Mouse (Mus musculus): ENCODE data around the gene Myl10. TPM values are rescaled to one million over a fixed set of nuclear protein-coding genes. Genes with fewer than 3 reads are reported as not detected.
"Not testable (repeated sequence)": the region's sequence is repeated elsewhere in the genome, so short reads cannot be mapped to it uniquely, and the experiment has no call there.

Myl10 gene
- total RNA-seq (2021), result not detected

DNA sequence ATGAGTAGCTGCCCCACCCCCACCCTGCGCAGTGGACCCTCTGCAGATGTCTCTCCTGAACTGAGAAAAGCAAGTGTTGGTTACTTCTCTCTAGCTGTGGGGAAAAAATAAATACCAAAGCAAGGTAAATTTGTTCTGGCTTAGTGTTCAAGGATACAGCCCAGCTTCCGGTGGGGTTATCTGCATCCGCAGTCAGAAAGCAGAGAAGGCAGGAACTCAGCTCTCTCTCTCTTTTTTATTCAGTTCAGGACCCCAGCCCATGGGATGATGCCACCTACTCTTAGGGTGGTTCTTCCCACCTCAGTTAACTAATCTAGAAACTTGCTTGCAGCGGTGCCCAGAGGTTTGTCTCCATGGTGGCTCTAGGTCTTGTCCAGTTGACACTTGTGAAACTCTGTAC, at the start of gene Myl10:
TSS of gene Myl10 (plus strand) at position 363 of the 400 bp plus-strand sequence.
- intact Hi-C loops (cut with DNase I), result no loop called here
- DNase-seq (ENCODE audit: low spot score in 2 of 2), result no peak

DNA sequence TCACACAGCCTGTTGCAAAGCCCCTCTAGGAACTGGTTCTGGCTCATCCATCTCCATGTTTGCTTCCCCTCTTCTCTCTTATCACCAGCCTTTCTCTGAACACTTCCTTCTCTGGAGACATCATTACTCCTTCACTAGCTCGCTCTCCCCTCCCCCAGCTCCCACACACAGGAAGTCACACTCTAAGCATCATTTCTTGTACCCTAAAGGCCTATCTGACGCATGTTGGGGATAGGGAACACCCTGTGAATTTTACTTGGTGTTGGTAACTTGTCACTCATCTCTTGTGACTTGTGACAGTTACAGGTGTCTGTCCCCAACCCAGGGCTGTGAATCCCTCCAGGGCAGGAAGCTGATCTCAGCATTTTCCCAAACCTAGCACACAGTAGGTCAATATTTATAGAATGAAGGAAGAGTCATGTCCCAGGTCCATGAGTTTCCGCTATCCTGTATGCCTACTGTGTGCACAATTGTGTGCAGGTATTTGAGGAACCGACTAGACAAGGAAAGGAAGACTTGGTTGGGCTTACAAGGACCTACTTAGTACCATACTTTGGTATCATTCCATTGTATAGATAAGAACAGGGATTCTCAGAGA, 46.1 kb upstream of the Myl10 start:
- DNase-seq (ENCODE audit: low spot score in 2 of 2), result no peak
- intact Hi-C loops (cut with DNase I), result no loop called here

- no peak for DNase-seq (ENCODE audit: low spot score in 2 of 2)
- intact Hi-C loops (cut with DNase I), result no loop called here
Observed at GRCm38 (mm10) chr5:136649071-136649470, 43.9 kb upstream of the Myl10 start.

- DNase-seq (ENCODE audit: low spot score in 2 of 2), result no peak
- intact Hi-C loops (cut with DNase I), result no loop called here
Observed at GRCm38 (mm10) chr5:136649655-136650054, 43.3 kb upstream of the Myl10 start.

DNA sequence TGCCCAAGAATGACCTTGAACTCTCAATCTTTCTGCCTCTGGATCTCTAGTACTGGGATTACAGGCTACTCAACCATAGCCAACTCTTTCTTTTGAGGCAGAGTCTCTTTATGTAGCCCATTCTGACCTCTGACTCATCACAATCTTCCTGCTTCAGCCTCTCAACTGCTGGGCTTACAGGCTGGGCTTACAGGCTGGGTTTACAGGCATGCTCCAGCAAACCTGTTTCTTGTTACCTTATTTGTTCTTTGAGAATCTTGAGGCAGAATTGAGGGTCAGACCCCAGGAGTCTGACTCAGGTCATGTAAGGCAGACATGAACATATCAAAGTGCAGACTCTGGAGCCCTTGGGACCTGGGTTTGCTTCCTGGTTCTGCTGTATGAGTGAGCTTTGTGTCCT, 38.5 kb upstream of the Myl10 start:
- no peak for DNase-seq (ENCODE audit: low spot score in 2 of 2)
- intact Hi-C loops (cut with DNase I), result no loop called here

GRCm38 (mm10) chr5:136656830-136657395, 36.0 kb upstream of the Myl10 start:
- DNase-seq (ENCODE audit: low spot score in 2 of 2), result no peak
- intact Hi-C loops (cut with DNase I), result no loop called here

GRCm38 (mm10) chr5:136660721-136661120, 32.2 kb upstream of the Myl10 start:
- intact Hi-C loops (cut with DNase I), result loop anchor here (5.0 kb wide), 1 partner anchor 398 kb away; no protein-coding TSS in a partner anchor
- DNase-seq (ENCODE audit: low spot score in 2 of 2), result not testable (repeated sequence)

DNA sequence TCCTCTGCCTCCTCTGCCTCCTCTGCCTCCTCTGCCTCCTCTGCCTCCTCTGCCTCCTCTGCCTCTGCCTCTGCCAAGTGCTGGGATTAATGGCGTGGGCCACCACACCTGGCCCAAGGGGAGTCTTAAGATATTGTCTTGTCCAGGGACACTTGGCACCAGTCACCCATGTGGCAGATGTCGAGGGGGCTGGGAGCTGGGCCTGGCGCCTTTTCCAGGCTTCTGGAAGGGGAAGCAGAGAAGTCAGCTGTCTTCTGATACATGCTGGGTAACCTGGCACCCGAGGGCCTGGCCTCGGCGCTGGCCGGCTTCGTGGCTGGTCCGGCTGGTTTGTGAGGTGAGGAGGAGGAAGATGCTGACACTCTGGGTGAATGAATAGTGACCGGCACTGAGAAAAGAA, 30.7 kb upstream of the Myl10 start:
- intact Hi-C loops (cut with DNase I), result loop anchor here (5.0 kb wide), 1 partner anchor 400 kb away; no protein-coding TSS in a partner anchor

DNA sequence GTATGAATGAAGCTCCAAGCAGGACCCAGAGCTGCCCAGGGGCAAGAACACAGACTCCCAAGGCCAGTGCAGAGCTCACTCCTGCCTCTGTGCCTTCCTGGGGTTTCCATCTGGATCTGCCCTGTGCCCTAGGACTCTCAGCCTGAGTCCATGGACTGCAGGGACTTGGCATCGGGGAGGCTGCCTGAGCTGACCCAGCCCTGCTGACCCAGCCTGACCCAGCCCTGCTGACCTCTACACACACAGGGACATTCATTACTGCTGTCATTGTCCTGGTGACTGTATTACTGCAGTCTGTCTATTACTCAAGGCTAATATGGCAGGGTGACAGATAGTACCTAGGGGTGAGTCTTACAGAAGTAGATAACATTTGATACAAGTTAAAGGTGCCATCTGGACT, 30.1 kb upstream of the Myl10 start:
- intact Hi-C loops (cut with DNase I), result loop anchor here (5.0 kb wide), 1 partner anchor 401 kb away; no protein-coding TSS in a partner anchor
- no peak for DNase-seq (ENCODE audit: low spot score in 2 of 2)

More for the DNA sequence above, 30.7 kb upstream of the Myl10 start:
- no peak for DNase-seq (ENCODE audit: low spot score in 2 of 2)

- intact Hi-C loops (cut with DNase I), result loop anchor here (2.0 to 5.0 kb wide), 2 partner anchors 92 to 402 kb away; no protein-coding TSS in a partner anchor
- DNase-seq (ENCODE audit: low spot score in 2 of 2), result peak; percentile 45 to 75
Observed at GRCm38 (mm10) chr5:136664497-136664896, 28.4 kb upstream of the Myl10 start.

GRCm38 (mm10) chr5:136676315-136677030, 16.5 kb upstream of the Myl10 start:
- intact Hi-C loops (cut with DNase I), result no loop called here

DNA sequence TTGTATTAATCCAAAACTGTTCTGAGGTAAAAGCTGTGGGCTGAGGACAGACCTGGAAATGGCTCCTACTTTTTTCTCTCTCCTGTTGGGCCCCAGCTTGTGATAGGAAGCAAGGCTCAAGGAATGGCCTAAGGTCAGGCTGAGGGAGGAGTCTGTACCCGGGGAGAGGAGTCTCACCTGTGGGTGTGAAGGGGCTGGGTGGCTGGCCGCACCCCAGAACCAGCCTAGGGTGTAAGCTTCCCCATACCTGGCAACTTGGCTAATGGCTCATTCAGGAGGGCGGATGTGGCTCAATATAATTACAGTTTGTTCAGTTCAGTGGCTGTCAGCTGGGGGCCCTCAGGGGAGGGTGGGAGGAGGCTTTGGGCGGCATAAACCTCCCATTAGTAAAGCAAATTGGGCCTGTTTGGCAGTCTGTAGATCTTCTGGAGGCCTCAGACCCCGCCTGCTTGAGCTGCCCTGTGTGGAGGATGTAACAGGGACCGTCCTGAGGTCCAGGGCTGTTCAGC, 14.1 kb upstream of the Myl10 start:
- intact Hi-C loops (cut with DNase I), result no loop called here
- no peak for DNase-seq (ENCODE audit: low spot score in 2 of 2)

More at GRCm38 (mm10) chr5:136676315-136677030, 16.5 kb upstream of the Myl10 start:
- no peak for DNase-seq (ENCODE audit: low spot score in 2 of 2)

DNA sequence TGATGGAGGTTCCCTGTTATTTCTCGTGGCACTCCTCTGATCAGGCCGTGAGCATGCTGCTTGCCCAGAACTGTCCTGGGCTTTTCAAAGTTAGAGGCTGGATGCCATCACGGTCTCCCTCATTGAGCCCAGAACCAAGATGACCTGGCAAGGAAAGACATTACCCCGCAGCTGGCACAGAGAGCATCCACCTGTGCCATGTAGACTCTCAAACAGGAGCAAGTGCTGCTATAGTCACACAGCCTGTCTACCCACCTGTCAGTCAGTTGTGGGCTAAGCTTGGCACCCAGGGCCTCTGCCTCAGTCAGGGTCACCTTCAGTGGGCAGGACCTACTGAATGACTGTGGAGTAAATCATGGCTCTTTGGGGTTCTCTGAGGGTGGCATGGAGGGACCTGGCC, 6.6 kb upstream of the Myl10 start:
- intact Hi-C loops (cut with DNase I), result no loop called here
- DNase-seq (ENCODE audit: low spot score in 2 of 2), result no peak

DNA sequence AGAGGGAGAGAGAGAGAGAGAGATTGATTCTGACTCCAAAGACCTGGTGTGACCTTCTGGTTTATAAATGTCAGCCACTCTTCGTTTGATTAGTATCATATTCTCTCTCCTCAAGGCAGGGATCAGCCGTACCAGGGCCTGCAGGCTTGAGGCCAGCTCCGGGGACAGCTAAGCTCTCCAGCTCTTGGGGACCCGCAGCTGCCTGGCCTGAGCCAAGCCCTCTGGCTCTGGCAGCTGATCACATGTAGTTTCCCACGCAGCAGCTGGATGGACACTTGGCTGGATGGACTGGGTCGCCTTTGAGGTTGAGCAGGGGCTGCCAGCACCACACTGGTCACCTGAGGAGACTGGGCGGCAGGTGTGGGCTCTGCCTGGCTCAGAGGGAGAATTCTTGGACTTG, 5.4 kb upstream of the Myl10 start:
- DNase-seq (ENCODE audit: low spot score in 2 of 2), result no peak
- intact Hi-C loops (cut with DNase I), result no loop called here

DNA sequence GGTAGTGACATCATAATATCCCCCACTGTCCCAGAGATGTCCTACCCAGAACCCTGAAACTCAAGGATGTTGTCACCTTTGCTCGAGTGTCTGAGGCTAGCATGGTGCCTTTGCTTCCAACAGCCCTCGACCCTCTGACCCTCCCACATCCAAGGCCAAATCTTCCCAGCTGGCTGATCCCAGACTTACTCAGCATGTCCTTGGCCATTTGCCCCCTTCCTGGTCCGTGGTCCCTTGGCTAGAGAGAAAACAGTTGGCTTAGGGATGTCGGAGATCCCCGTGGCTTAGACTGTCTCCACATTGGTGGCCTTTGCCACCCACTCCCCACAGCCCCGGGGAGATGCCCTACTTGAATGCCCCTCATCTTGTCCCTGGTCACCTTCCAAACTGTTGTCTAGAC, 4.1 kb upstream of the Myl10 start:
- intact Hi-C loops (cut with DNase I), result no loop called here
- no peak for DNase-seq (ENCODE audit: low spot score in 2 of 2)

GRCm38 (mm10) chr5:136691170-136691569, 1.8 kb upstream of the Myl10 start:
- DNase-seq (ENCODE audit: low spot score in 2 of 2), result no peak
- intact Hi-C loops (cut with DNase I), result no loop called here

DNA sequence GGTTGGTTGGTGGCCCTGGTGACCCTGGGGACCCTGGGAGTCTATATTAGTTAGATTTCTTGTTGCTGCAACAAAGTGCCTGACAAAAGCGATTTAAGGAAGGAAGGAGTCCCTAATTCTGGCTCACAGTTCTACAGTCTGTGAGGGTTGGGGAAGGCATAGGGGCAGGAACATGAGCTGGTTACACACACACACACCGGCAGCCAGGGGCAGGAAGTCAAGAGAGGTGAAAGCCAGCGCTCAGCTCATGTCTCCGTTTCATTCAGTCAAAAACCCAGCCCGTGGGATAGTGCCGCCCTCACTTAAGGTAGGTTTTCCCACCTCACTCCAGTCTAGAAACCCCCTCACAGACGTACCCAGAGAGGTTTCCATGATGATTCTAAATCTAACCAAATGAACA, 472 bp downstream of the Myl10 start:
- DNase-seq (ENCODE audit: low spot score in 2 of 2), result no peak
- intact Hi-C loops (cut with DNase I), result no loop called here

- no peak for DNase-seq (ENCODE audit: low spot score in 2 of 2)
- intact Hi-C loops (cut with DNase I), result no loop called here
Observed at GRCm38 (mm10) chr5:136694976-136695375, 2.0 kb downstream of the Myl10 start.

DNA sequence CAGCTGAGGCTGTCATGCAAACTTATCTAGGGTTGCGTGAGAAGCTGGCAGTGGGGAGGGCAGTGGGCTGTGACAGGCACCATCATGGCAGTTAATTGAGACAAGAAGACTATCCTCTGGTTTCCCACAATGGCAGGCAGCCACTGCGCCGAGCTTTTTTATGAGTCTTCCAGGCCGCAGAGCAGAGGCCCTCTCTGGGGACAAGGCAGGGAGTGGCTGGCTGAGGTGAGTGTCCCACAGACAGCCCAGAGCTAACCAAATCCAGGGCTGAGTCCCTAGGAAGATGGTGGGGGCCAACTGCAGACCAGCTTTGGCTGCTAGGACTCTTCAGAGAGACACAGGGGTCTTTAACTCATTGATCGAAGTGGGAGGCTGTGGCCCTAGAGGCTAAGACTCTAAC, 3.6 kb downstream of the Myl10 start:
- intact Hi-C loops (cut with DNase I), result no loop called here
- DNase-seq (ENCODE audit: low spot score in 2 of 2), result no peak

DNA sequence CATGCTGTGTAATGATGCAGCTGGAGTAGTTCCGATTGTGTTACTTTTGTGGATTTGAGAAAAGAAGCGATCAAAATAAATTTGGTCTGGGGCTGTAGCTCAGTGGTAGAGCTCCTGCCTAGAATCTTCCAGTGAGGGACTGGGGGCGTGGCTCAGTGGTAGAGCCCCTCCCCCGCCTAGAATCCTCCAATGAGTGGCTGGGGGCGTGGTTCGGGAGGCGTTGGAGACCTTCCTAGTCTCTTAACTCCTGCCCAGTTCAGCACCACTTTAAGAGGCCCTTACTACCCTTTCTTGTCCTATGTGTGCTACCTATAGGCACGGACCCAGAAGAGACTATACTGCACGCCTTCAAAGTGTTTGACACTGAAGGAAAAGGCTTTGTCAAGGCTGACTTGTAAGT, 4.7 kb downstream of the Myl10 start:
- DNase-seq (ENCODE audit: low spot score in 2 of 2), result no peak
- intact Hi-C loops (cut with DNase I), result no loop called here

Data from left cerebral cortex, postnatal 36 days (tissue).